Mouse (Mus musculus) CH12F3 (cell line): ENCODE measurements around the gene Rsl24d1.
"Not testable (repeated sequence)": the region's sequence is repeated elsewhere in the genome, so short reads cannot be mapped to it uniquely, and the experiment has no call there.

Source experiments
- in situ Hi-C: fragments of 300-500 bp; cut with MboI; formaldehyde crosslinking; loops from 2 replicates; pipeline ENCODE4 v1.14.3; 2020; ENCODE audit warnings: low sequenced_read_pairs

Gene Rsl24d1

GRCm38 (mm10) chr9:73101536-73101935, 11.7 kb upstream of the Rsl24d1 start, which contains the start of gene Khdc3:
TSS of gene Khdc3 (plus strand) at chr9:73101836.
- in situ Hi-C loops = no loop called here

GRCm38 (mm10) chr9:73102181-73102580, 11.0 kb upstream of the Rsl24d1 start, which contains the start of gene Gm20509:
TSS of gene Gm20509 (plus strand) at chr9:73102470.
- in situ Hi-C loops = no loop called here

GRCm38 (mm10) chr9:73103159-73103879, 9.9 kb upstream of the Rsl24d1 start:
- in situ Hi-C loops = no loop called here

GRCm38 (mm10) chr9:73103880-73104198, 9.4 kb upstream of the Rsl24d1 start:
- in situ Hi-C loops = no loop called here

- in situ Hi-C loops = no loop called here
Measured at GRCm38 (mm10) chr9:73105141-73105540, 8.1 kb upstream of the Rsl24d1 start.

- in situ Hi-C loops = no loop called here
Measured at GRCm38 (mm10) chr9:73105771-73106170, 7.5 kb upstream of the Rsl24d1 start.

- in situ Hi-C loops = not testable (repeated sequence)
Measured at GRCm38 (mm10) chr9:73116704-73117103, 3.5 kb downstream of the Rsl24d1 start.

- in situ Hi-C loops = no loop called here
Measured at GRCm38 (mm10) chr9:73118012-73118411, 4.8 kb downstream of the Rsl24d1 start.

- in situ Hi-C loops = no loop called here
Measured at GRCm38 (mm10) chr9:73121735-73122134, 8.5 kb downstream of the Rsl24d1 start.

GRCm38 (mm10) chr9:73125043-73125570, 11.9 kb downstream of the Rsl24d1 start:
- in situ Hi-C loops = no loop called here

- in situ Hi-C loops = no loop called here
Measured at GRCm38 (mm10) chr9:73127457-73127856, 14.2 kb downstream of the Rsl24d1 start.

GRCm38 (mm10) chr9:73129875-73130274, 16.6 kb downstream of the Rsl24d1 start:
- in situ Hi-C loops = no loop called here

- in situ Hi-C loops = no loop called here
Measured at GRCm38 (mm10) chr9:73130529-73130928, 17.3 kb downstream of the Rsl24d1 start.

GRCm38 (mm10) chr9:73137341-73137886, 24.2 kb downstream of the Rsl24d1 start:
- in situ Hi-C loops = no loop called here

GRCm38 (mm10) chr9:73154347-73154746, 41.1 kb downstream of the Rsl24d1 start:
- in situ Hi-C loops = loop anchor here (25.0 kb wide), 1 partner anchor 833 kb away; no protein-coding TSS in a partner anchor

- in situ Hi-C loops = loop anchor here (25.0 kb wide), 1 partner anchor 829 kb away; no protein-coding TSS in a partner anchor
Measured at GRCm38 (mm10) chr9:73157968-73158367, 44.7 kb downstream of the Rsl24d1 start.

GRCm38 (mm10) chr9:73159265-73159664, 46.0 kb downstream of the Rsl24d1 start:
- in situ Hi-C loops = loop anchor here (25.0 kb wide), 1 partner anchor 828 kb away; no protein-coding TSS in a partner anchor

- in situ Hi-C loops = loop anchor here (25.0 kb wide), 1 partner anchor 825 kb away; no protein-coding TSS in a partner anchor
Measured at GRCm38 (mm10) chr9:73162571-73163333, 49.5 kb downstream of the Rsl24d1 start.

GRCm38 (mm10) chr9:73165631-73166030, 52.4 kb downstream of the Rsl24d1 start:
- in situ Hi-C loops = loop anchor here (25.0 kb wide), 1 partner anchor 822 kb away; no protein-coding TSS in a partner anchor
